Mouse (Mus musculus): ENCODE results near the gene Cxcl12. TPM values are rescaled to one million over a fixed set of nuclear protein-coding genes. Genes with fewer than 3 reads are reported as not detected.

Gene Cxcl12
- polyA plus RNA-seq (2015; fragmentation: Nextera tagmentation; extraction: Ambion mirVana), result 63.8 and 78.5 TPM in 2 replicates

GRCm38 (mm10) chr6:117168321-117169011, at the start of gene Cxcl12:
TSS of gene Cxcl12 (plus strand) at chr6:117168535.
- peaks cover 31% of the 10 kb centered on the region for H3K4me1 ChIP-seq
- peak within 1 kb of the TSS; percentile 48 for H3K4me3 ChIP-seq
- no peak within 1 kb of the TSS for H3K27ac ChIP-seq
- H3K9me3 ChIP-seq, result no peaks in the 10 kb centered on the region
- WGBS, result under 1% methylated on average over 64 of the region's 64 CpGs
- peaks cover 61% of the 10 kb centered on the region for H3K27me3 ChIP-seq (replicated peaks)
- peak within 1 kb of the TSS; percentile 95 for H3K4me2 ChIP-seq
- ATAC-seq (replicated peaks), result peak; percentile 34
- H3K36me3 ChIP-seq (replicated peaks), result no peaks in the 10 kb centered on the region
- H3K9ac ChIP-seq, result peak within 1 kb of the TSS; percentile 45

- Histone ChIP-seq H3K36me3 (replicated peaks) (no peaks in the 10 kb centered on the region), H3K4me3 (no peak overlapping the region), H3K27me3 (replicated peaks) (no peaks in the 10 kb centered on the region), H3K27ac (no peak overlapping the region), H3K9ac (no peak overlapping the region), H3K9me3 (no peaks in the 10 kb centered on the region), H3K4me1 (no peaks in the 10 kb centered on the region), H3K4me2 (no peak overlapping the region)
- ATAC-seq (replicated peaks), result no peak
- 93% methylated on average over 3 of the region's 3 CpGs for WGBS
Measured at GRCm38 (mm10) chr6:117122074-117122473, 46.3 kb upstream of the Cxcl12 start.

GRCm38 (mm10) chr6:117126356-117126755, 42.0 kb upstream of the Cxcl12 start:
- Histone ChIP-seq H3K4me2 (no peak overlapping the region), H3K4me1 (peaks cover 9% of the 10 kb centered on the region), H3K9ac (no peak overlapping the region), H3K4me3 (no peak overlapping the region), H3K9me3 (no peaks in the 10 kb centered on the region), H3K27me3 (replicated peaks) (no peaks in the 10 kb centered on the region), H3K36me3 (replicated peaks) (no peaks in the 10 kb centered on the region), H3K27ac (no peak overlapping the region)
- WGBS, result 87% methylated on average over 1 of the region's 1 CpGs
- no peak for ATAC-seq (replicated peaks)

- no peak overlapping the region for H3K4me2 ChIP-seq
- no peaks in the 10 kb centered on the region for H3K27me3 ChIP-seq (replicated peaks)
- no peak overlapping the region for H3K4me3 ChIP-seq
- H3K36me3 ChIP-seq (replicated peaks), result no peaks in the 10 kb centered on the region
- WGBS, result 81% methylated on average over 4 of the region's 4 CpGs
- H3K27ac ChIP-seq, result no peak overlapping the region
- no peak for ATAC-seq (replicated peaks)
- H3K4me1 ChIP-seq, result peaks cover 9% of the 10 kb centered on the region
- H3K9me3 ChIP-seq, result no peaks in the 10 kb centered on the region
- no peak overlapping the region for H3K9ac ChIP-seq
Measured at GRCm38 (mm10) chr6:117129443-117129842, 38.9 kb upstream of the Cxcl12 start.

- Histone ChIP-seq H3K36me3 (replicated peaks) (no peaks in the 10 kb centered on the region), H3K9ac (no peak overlapping the region), H3K9me3 (no peaks in the 10 kb centered on the region), H3K4me2 (peak overlapping the region; percentile 28; the same call in 1 of the 2 replicates), H3K27ac (no peak overlapping the region), H3K27me3 (replicated peaks) (no peaks in the 10 kb centered on the region), H3K4me3 (no peak overlapping the region), H3K4me1 (peaks cover 9% of the 10 kb centered on the region)
- WGBS, result 39% methylated on average over 15 of the region's 15 CpGs
- no peak for ATAC-seq (replicated peaks)
Measured at GRCm38 (mm10) chr6:117130680-117131111, 37.6 kb upstream of the Cxcl12 start.

GRCm38 (mm10) chr6:117134526-117134925, 33.8 kb upstream of the Cxcl12 start:
- no peak overlapping the region for H3K27ac ChIP-seq
- H3K4me1 ChIP-seq, result peaks cover 9% of the 10 kb centered on the region
- no peaks in the 10 kb centered on the region for H3K9me3 ChIP-seq
- 80% methylated on average over 4 of the region's 4 CpGs for WGBS
- no peak for ATAC-seq (replicated peaks)
- H3K27me3 ChIP-seq (replicated peaks), result no peaks in the 10 kb centered on the region
- no peaks in the 10 kb centered on the region for H3K36me3 ChIP-seq (replicated peaks)
- no peak overlapping the region for H3K9ac ChIP-seq
- no peak overlapping the region for H3K4me2 ChIP-seq
- H3K4me3 ChIP-seq, result no peak overlapping the region

- WGBS, result 92% methylated on average over 2 of the region's 2 CpGs
- H3K27ac ChIP-seq, result no peak overlapping the region
Measured at GRCm38 (mm10) chr6:117137735-117138134, 30.6 kb upstream of the Cxcl12 start.

GRCm38 (mm10) chr6:117140907-117141306, 27.4 kb upstream of the Cxcl12 start:
- Histone ChIP-seq H3K27me3 (replicated peaks) (no peaks in the 10 kb centered on the region), H3K9ac (no peak overlapping the region), H3K36me3 (replicated peaks) (no peaks in the 10 kb centered on the region), H3K27ac (no peak overlapping the region), H3K4me3 (no peak overlapping the region), H3K4me2 (no peak overlapping the region), H3K4me1 (no peaks in the 10 kb centered on the region), H3K9me3 (no peaks in the 10 kb centered on the region)
- 95% methylated on average over 4 of the region's 4 CpGs for WGBS
- ATAC-seq (replicated peaks), result no peak

More at GRCm38 (mm10) chr6:117137735-117138134, 30.6 kb upstream of the Cxcl12 start:
- Histone ChIP-seq H3K27me3 (replicated peaks) (no peaks in the 10 kb centered on the region), H3K4me1 (no peaks in the 10 kb centered on the region), H3K36me3 (replicated peaks) (no peaks in the 10 kb centered on the region), H3K4me3 (no peak overlapping the region), H3K9me3 (no peaks in the 10 kb centered on the region), H3K9ac (no peak overlapping the region), H3K4me2 (no peak overlapping the region)
- no peak for ATAC-seq (replicated peaks)

GRCm38 (mm10) chr6:117146951-117147350, 21.4 kb upstream of the Cxcl12 start:
- 90% methylated on average over 10 of the region's 10 CpGs for WGBS
- ATAC-seq (replicated peaks), result no peak
- Histone ChIP-seq H3K27me3 (replicated peaks) (no peaks in the 10 kb centered on the region), H3K4me1 (no peaks in the 10 kb centered on the region), H3K9ac (no peak overlapping the region), H3K9me3 (no peaks in the 10 kb centered on the region), H3K27ac (no peak overlapping the region), H3K4me3 (no peak overlapping the region), H3K36me3 (replicated peaks) (no peaks in the 10 kb centered on the region), H3K4me2 (no peak overlapping the region)

GRCm38 (mm10) chr6:117151484-117152149, 16.7 kb upstream of the Cxcl12 start:
- Histone ChIP-seq H3K27ac (no peak overlapping the region), H3K4me1 (no peaks in the 10 kb centered on the region), H3K36me3 (replicated peaks) (no peaks in the 10 kb centered on the region), H3K4me3 (no peak overlapping the region), H3K4me2 (no peak overlapping the region), H3K9ac (no peak overlapping the region), H3K27me3 (replicated peaks) (no peaks in the 10 kb centered on the region), H3K9me3 (no peaks in the 10 kb centered on the region)
- no peak for ATAC-seq (replicated peaks)
- WGBS, result 23% methylated on average over 18 of the region's 18 CpGs

- no peak for ATAC-seq (replicated peaks)
- Histone ChIP-seq H3K27ac (no peak overlapping the region), H3K4me1 (no peaks in the 10 kb centered on the region), H3K9ac (no peak overlapping the region), H3K36me3 (replicated peaks) (no peaks in the 10 kb centered on the region), H3K4me2 (no peak overlapping the region), H3K4me3 (no peak overlapping the region), H3K27me3 (replicated peaks) (no peaks in the 10 kb centered on the region), H3K9me3 (no peaks in the 10 kb centered on the region)
- WGBS, result 73% methylated on average over 5 of the region's 5 CpGs
Measured at GRCm38 (mm10) chr6:117153046-117153445, 15.3 kb upstream of the Cxcl12 start.

- no peak overlapping the region for H3K4me2 ChIP-seq
- no peak overlapping the region for H3K9ac ChIP-seq
- no peaks in the 10 kb centered on the region for H3K27me3 ChIP-seq (replicated peaks)
- H3K4me3 ChIP-seq, result no peak overlapping the region
- H3K36me3 ChIP-seq (replicated peaks), result no peaks in the 10 kb centered on the region
- WGBS, result 65% methylated on average over 4 of the region's 4 CpGs
- no peaks in the 10 kb centered on the region for H3K9me3 ChIP-seq
- ATAC-seq (replicated peaks), result no peak
- H3K4me1 ChIP-seq, result no peaks in the 10 kb centered on the region
- H3K27ac ChIP-seq, result no peak overlapping the region
Measured at GRCm38 (mm10) chr6:117156846-117157245, 11.5 kb upstream of the Cxcl12 start.
